Mouse (Mus musculus): ENCODE measurements around the gene Gpx8. TPM values are rescaled to one million over a fixed set of nuclear protein-coding genes. Genes with fewer than 3 reads are reported as not detected.
A peak's percentile ranks its signal among the peaks of the same experiment; 100 is the strongest.

Gene Gpx8
- polyA plus RNA-seq, 1 experiment from 2014 or later: 5.5 TPM

DNA sequence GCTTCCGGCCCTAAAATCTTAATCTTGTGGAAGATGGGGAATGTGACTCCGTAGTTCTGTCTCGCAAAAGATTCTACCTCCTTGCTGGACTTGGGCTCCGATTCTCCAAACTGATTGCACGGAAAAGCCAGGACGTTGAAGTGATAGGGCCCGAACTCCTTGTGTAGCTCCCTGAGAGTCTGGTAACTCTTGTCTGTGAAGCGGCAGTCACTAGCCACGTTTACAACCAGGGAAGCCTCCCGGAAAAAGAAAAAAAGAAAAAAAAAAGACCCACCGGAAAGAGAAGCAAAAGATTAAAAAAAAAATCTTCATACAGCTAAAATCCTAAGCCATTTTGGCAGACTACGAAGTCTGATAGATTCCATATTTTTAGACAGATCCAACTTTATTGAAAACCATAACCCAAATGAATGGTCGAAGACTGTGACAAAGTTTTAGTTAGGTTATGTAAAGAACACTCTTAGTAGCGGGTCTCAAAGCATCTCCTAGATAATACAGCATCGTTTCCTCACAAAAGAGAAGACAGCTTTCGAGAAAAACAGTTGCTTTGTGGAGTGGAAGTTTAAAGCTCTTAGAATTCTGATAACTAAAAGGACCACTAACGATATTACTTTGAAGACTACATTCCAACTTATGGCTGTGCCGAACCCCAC lies 626 bp downstream of the Gpx8 start:
- Histone ChIP-seq H3K27me3 (ENCODE audit: insufficient read depth, low read length) (no peaks in the 10 kb centered on the region), H3K36me3 (replicated peaks; ENCODE audit: insufficient read depth, low read length) (no peaks in the 10 kb centered on the region), H3K9ac (replicated peaks) (peak overlapping the region; percentile 26; the same call in 1 of the 2 replicates), H3K9me3 (ENCODE audit: low read length) (no peaks in the 10 kb centered on the region), H3K4me1 (ENCODE audit: insufficient read depth) (no peaks in the 10 kb centered on the region), H3K4me2 (ENCODE audit: low read depth, low read length) (peak overlapping the region; percentile 42), H3K27ac (ENCODE audit: low read depth) (no peak overlapping the region), H3K4me3 (ENCODE audit: low read depth, low read length) (peak overlapping the region; percentile 38)
- no peak for TF ChIP-seq CTCF (IDR thresholded peaks at IDR 0.05; ENCODE audit: low read depth)
- TF ChIP-seq EP300 (IDR thresholded peaks at IDR 0.05; ENCODE audit: low read depth): no peak
- no peak for DNase-seq
- 36% methylated on average over 18 of the region's 18 CpGs for WGBS (ENCODE audit: insufficient replicate concordance)
- no peak for ATAC-seq

DNA sequence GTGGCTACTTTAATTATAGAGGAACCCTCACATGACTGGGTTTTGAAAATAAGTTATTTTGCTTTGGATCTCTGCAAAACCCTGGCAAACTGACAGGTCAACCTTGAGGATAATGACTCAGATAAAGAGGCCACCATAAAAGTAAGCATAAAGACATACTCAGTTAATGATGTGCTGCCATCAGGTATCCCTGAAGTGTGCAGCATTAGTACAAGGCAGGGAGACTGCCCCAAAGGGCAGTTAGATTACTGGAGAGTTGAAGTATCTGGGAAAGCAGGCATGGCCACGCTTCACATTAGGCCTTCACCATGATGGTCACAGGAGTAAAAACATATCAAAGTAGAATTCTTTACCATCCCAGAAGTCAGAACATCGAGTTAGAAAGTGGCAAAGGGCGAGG lies 1.3 kb downstream of the Gpx8 start:
- H3K4me2 ChIP-seq (ENCODE audit: low read depth, low read length): no peak overlapping the region
- H3K27me3 ChIP-seq (ENCODE audit: insufficient read depth, low read length): no peaks in the 10 kb centered on the region
- H3K4me1 ChIP-seq (ENCODE audit: insufficient read depth): no peaks in the 10 kb centered on the region
- no peak for DNase-seq
- H3K27ac ChIP-seq (ENCODE audit: low read depth): no peak overlapping the region
- 71% methylated on average over 3 of the region's 3 CpGs for WGBS (ENCODE audit: insufficient replicate concordance)
- no peak overlapping the region for H3K4me3 ChIP-seq (ENCODE audit: low read depth, low read length)
- H3K36me3 ChIP-seq (replicated peaks; ENCODE audit: insufficient read depth, low read length): no peaks in the 10 kb centered on the region
- H3K9ac ChIP-seq (replicated peaks): no peak overlapping the region
- no peak for ATAC-seq
- TF ChIP-seq CTCF (IDR thresholded peaks at IDR 0.05; ENCODE audit: low read depth) (no peak), EP300 (IDR thresholded peaks at IDR 0.05; ENCODE audit: low read depth) (no peak)
- no peaks in the 10 kb centered on the region for H3K9me3 ChIP-seq (ENCODE audit: low read length)

DNA sequence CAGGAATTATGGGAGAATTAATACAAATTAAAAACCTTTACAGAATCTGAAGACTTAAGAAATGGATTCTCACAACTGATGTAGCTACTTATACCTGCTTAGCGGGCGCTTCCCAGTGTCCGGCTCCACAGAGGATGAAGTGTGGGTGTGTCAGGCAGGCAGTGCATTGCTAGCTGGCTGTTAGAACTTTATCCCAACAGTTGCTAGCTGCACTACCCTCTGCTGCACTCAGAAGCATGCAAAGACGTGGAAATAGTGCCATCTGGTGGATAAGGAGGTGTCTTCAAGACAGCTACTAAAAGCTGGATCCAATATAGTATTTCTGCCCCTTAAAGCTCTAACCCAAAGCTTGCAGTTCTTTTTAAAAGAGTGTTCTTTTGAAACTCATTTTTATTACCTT lies 10.4 kb downstream of the Gpx8 start:
- peak overlapping the region; percentile 90; the same call in 1 of the 2 replicates for H3K4me2 ChIP-seq (ENCODE audit: low read depth, low read length)
- peaks cover 12% of the 10 kb centered on the region; the same call in 1 of the 2 replicates for H3K4me1 ChIP-seq (ENCODE audit: insufficient read depth)
- WGBS (ENCODE audit: insufficient replicate concordance): under 1% methylated on average over 4 of the region's 4 CpGs
- H3K27me3 ChIP-seq (ENCODE audit: insufficient read depth, low read length): peaks cover 54% of the 10 kb centered on the region
- H3K4me3 ChIP-seq (ENCODE audit: low read depth, low read length): no peak overlapping the region
- DNase-seq (peak; percentile 59), ATAC-seq (peak; percentile 80)
- H3K9ac ChIP-seq (replicated peaks): no peak overlapping the region
- H3K27ac ChIP-seq (ENCODE audit: low read depth): no peak overlapping the region
- TF ChIP-seq EP300 (IDR thresholded peaks at IDR 0.05; ENCODE audit: low read depth) (no peak), CTCF (IDR thresholded peaks at IDR 0.05; ENCODE audit: low read depth) (peak; percentile 91)
- H3K9me3 ChIP-seq (ENCODE audit: low read length): no peaks in the 10 kb centered on the region
- H3K36me3 ChIP-seq (replicated peaks; ENCODE audit: insufficient read depth, low read length): no peaks in the 10 kb centered on the region

DNA sequence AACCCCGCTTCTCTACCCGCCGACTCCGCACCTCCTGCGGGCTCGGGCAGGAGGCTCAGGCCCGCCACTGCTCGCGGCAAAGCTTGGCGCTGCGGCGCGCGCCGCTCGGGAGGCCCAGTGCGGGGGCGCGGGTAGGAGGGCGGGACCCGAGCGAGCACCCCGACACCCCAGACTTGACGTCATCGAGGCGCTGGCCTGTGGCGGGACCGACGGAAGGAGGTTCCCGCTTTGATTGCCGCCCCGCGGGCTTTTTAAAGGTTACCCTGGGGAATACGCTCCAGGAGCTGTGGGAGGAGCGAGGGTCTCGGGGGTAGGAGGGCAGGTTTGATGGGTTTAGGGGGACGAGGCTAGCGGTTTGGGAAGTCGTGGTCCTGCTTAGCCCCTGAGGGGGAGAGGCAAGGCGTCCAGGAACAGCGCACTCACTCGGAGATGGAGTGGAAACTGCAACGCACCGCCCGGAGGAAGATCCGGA lies 11.2 kb downstream of the Gpx8 start, which contains the start of gene Cdc20b:
TSS of gene Cdc20b (plus strand) at position 162 of the 472 bp plus-strand sequence.
- WGBS (ENCODE audit: insufficient replicate concordance): 2% methylated on average over 42 of the region's 46 CpGs
- peak; percentile 47 for DNase-seq
- peak; percentile 64 for ATAC-seq

DNA sequence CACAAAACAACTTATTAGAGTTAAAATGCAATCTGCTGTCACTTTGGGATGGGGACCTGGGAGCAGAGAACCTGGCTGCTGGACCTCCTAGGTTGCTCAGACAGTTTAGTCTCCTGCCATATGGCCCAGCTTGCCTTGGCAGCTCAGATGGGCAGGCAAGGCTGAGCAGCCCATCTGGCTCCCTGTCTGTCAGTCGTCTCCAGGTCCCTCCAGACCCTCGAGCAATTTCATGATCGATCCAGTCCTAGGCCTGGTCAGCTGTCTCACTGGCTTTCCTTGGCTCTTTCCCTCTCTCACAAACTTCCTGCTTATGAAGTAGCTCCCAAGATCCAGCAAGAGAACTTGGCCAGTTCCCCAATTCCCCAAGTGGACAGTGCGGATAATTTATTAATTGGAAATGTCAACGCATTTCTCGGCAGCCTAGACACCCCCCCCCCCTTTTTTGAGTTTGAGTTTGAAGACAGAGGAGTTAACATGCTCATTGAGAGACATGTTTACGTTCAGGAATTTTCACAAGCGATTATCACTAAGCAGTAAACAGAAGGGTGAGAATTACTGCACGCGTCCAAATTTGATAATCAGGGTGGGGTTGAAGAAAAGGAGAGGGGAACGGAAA lies 11.8 kb downstream of the Gpx8 start:
- Histone ChIP-seq H3K27ac (ENCODE audit: low read depth) (no peak overlapping the region), H3K9me3 (ENCODE audit: low read length) (no peaks in the 10 kb centered on the region), H3K4me1 (ENCODE audit: insufficient read depth) (peaks cover 12% of the 10 kb centered on the region; the same call in 1 of the 2 replicates), H3K27me3 (ENCODE audit: insufficient read depth, low read length) (peaks cover 64% of the 10 kb centered on the region), H3K9ac (replicated peaks) (no peak overlapping the region), H3K36me3 (replicated peaks; ENCODE audit: insufficient read depth, low read length) (no peaks in the 10 kb centered on the region), H3K4me2 (ENCODE audit: low read depth, low read length) (peak overlapping the region; percentile 90), H3K4me3 (ENCODE audit: low read depth, low read length) (peak overlapping the region; percentile 51)
- ATAC-seq (no peak), DNase-seq (no peak)
- TF ChIP-seq CTCF (IDR thresholded peaks at IDR 0.05; ENCODE audit: low read depth) (no peak), EP300 (IDR thresholded peaks at IDR 0.05; ENCODE audit: low read depth) (no peak)
- WGBS (ENCODE audit: insufficient replicate concordance): 3% methylated on average over 11 of the region's 11 CpGs

More for the DNA sequence above, 11.2 kb downstream of the Gpx8 start, which contains the start of gene Cdc20b:
- peaks cover 59% of the 10 kb centered on the region for H3K27me3 ChIP-seq (ENCODE audit: insufficient read depth, low read length)
- H3K36me3 ChIP-seq (replicated peaks; ENCODE audit: insufficient read depth, low read length): no peaks in the 10 kb centered on the region
- TF ChIP-seq CTCF (IDR thresholded peaks at IDR 0.05; ENCODE audit: low read depth) (no peak), EP300 (IDR thresholded peaks at IDR 0.05; ENCODE audit: low read depth) (no peak)
- H3K4me3 ChIP-seq (ENCODE audit: low read depth, low read length): peak within 1 kb of the TSS; percentile 51
- 0 out of 2 replicates have a peak within 1 kb of the TSS, but pooled peaks have one; percentile 30 for H3K9ac ChIP-seq (replicated peaks)
- peaks cover 12% of the 10 kb centered on the region; the same call in 1 of the 2 replicates for H3K4me1 ChIP-seq (ENCODE audit: insufficient read depth)
- H3K4me2 ChIP-seq (ENCODE audit: low read depth, low read length): peak within 1 kb of the TSS; percentile 90
- H3K9me3 ChIP-seq (ENCODE audit: low read length): no peaks in the 10 kb centered on the region
- no peak within 1 kb of the TSS for H3K27ac ChIP-seq (ENCODE audit: low read depth)

DNA sequence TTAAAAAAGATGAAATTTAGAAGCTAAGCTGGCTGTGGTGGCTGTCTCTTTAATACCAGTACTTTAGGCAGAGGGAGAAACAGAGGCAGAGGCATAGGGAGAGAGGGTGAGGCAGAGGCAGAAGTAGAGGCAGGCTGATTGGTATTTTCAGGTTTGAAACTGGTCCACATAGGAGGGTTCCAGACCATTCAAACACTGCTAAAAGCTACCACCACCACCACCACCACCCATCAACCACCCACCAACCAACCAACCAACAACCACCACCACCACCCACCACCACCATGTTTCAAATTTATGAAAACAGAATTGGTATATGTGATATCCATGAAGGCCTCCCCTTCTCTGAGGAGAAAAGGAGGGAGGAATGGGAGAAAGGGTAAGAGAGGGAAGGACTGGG lies 13.4 kb downstream of the Gpx8 start:
- Histone ChIP-seq H3K4me2 (ENCODE audit: low read depth, low read length) (no peak overlapping the region), H3K4me3 (ENCODE audit: low read depth, low read length) (no peak overlapping the region), H3K36me3 (replicated peaks; ENCODE audit: insufficient read depth, low read length) (no peaks in the 10 kb centered on the region), H3K27me3 (ENCODE audit: insufficient read depth, low read length) (peaks cover 67% of the 10 kb centered on the region), H3K9ac (replicated peaks) (no peak overlapping the region), H3K9me3 (ENCODE audit: low read length) (no peaks in the 10 kb centered on the region), H3K4me1 (ENCODE audit: insufficient read depth) (peaks cover 12% of the 10 kb centered on the region; the same call in 1 of the 2 replicates), H3K27ac (ENCODE audit: low read depth) (no peak overlapping the region)
- DNase-seq (no peak), ATAC-seq (no peak)
- TF ChIP-seq CTCF (IDR thresholded peaks at IDR 0.05; ENCODE audit: low read depth): no peak
- TF ChIP-seq EP300 (IDR thresholded peaks at IDR 0.05; ENCODE audit: low read depth): no peak
